Mouse (Mus musculus): Measurements from ENCODE around the gene Tfec.

Gene Tfec

DNA sequence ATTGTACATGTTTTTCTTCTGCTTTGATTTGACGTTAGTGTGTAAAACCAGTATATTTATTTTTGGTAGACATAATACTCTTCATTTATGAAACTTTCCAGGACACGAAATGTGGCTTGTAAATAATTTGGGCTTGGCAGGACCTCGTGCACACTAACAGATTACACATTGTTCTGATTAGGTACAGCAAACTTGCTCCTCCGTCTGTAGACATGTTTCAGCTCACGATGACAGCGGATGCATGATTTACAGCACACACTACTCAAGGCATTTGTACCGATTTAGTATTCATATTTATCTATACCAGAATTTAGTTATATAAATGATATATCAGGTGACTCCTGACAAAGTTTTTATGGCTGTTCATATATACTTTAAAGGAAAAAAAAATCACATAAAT is 104.2 kb downstream of the Tfec start:
- no peak for DNase-seq (ENCODE audit: low spot score)

DNA sequence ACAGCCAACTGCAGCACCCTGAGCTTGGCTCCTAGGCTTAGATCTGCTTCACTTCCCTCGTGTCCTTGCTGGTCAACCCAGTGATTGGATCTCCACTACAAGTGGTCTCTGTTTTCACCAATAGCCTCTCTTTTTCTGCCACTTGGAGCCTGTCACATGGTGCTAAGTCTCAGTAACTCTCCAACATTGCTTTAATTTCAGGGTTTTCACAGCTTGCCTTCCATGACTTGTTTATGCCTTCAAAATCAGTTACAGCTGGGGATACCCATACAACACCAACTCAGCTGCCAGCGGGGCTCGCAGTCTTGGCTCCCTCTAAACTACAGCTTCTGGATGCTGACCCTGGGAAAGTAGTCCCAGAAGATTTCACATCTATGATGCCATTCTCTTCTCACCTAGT is 113.1 kb downstream of the Tfec start:
- DNase-seq (ENCODE audit: low spot score): no peak

Data from ovary, postnatal 36 days (tissue).